Mouse (Mus musculus) heart, postnatal 4 days (tissue): ENCODE measurements around the gene Banp. TPM values are rescaled to one million over a fixed set of nuclear protein-coding genes. Genes with fewer than 3 reads are reported as not detected.

Experiments
- DNase-seq: peaks from one replicate; pipeline ENCODE4 v3.0.0; 2021
- total RNA-seq, 2 experiments: library from RNA; stranded (reverse); gene quantifications; 2 replicates each; pipeline ENCODE4 v1.2.3; 2021

Gene Banp
- total RNA-seq = 10 to 100 TPM in 1 of 2 experiments, 1 to 10 TPM in 1; 9.1 to 10.3 TPM

DNA sequence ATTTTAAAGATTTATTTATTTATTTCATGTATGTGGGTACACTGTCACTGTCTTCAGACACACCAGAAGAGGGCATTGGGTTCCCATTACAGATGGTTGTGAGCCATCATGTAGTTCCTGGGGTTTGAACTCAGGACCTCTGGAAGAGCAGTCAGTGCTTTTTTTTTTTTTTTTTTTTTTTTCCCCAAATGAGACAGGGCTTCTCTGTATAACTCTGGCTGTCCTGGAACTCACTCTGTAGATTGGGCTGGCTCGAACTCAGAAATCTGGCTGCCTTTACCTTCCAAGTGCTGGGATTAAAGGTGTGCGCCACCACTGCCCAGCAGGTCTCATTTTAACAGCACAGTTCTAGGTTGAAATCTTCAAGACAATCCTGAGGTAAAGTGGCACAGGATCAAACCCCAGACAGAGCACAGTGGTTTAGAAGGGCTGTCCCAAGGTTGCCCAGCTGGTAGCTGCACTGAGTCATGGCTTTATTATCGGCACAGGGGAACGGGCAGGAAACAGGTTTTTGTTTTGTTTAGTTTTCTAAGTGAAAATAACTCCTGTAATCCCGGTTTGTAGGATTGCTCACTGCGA is at the start of gene Banp:
Gene Banp (plus strand): TSS at position 529 of the 579 bp plus-strand sequence.
- DNase-seq = no peak

DNA sequence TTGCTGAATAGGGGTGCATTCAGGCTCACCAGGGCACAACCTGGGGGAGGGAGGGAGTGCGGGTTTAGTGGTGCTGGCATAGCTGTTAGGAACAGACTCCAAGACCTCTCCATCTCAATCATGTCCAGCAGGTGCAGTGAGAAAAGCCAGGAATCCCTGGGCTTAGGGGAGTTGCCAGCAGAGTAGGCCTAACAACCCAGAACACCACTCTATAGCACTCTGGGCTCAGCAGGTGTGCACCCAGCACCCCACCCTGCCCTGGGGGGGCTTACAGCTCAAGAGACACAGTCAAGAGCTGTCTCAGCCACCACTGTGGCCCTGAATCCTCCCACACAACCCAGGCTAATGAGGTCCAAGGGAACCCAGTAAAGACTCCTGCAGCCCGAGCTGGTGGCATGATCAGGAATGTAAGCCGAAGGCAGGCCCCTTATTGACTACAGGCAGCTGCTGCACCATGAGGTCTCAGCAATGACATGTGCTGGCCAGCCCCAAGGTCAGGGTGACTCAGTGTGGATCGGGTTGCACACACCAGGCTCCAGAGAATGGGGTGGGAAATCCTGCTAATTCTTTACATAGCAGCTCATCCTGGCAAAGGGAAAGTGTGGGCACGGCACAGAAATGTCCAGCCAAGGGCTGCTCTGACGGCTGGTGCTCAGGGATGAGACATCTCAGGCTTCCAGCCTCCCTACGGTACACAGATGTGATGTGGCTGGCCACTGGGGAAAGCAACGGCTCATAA is 47.9 kb upstream of the Banp start:
- DNase-seq = peak; percentile 46

DNA sequence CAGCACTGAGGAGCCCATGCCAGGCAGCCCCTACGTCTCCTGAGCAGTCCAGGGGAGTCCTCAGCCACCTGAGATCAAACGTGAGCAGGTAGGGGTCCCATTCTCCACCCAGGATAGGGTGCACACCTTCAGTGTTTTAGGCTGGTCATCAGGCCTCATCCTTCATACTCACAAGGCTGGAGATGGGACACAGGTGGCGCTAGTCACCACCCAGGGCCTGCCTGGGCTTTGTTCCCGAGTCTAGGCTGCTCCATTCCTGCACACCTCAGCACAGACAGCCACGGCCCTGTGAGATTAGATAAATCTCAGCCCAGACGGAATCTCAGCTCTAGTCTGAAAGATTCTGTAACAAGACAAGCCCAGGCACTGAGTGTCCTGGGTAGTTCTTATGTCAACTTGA is 45.6 kb upstream of the Banp start:
- DNase-seq = no peak

DNA sequence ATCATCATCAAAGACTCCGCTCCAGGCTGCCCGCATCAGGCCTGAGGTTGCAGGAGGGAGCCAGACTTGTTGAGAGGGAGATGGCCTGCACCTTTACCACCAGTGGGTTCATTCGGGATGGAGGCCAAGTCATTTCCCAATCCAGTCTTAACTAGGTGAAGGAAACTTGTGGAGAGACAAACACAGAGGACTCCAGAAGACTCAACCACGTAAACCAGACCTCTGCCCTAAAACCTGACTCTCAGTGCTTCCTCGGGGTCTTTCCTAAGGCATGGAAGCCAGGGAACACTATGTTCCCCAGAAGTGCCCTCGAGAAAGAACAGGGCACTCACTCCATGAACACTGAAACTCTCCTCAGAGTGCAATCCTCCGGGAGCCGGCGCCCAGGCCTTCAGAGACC is 44.6 kb upstream of the Banp start:
- DNase-seq = no peak

DNA sequence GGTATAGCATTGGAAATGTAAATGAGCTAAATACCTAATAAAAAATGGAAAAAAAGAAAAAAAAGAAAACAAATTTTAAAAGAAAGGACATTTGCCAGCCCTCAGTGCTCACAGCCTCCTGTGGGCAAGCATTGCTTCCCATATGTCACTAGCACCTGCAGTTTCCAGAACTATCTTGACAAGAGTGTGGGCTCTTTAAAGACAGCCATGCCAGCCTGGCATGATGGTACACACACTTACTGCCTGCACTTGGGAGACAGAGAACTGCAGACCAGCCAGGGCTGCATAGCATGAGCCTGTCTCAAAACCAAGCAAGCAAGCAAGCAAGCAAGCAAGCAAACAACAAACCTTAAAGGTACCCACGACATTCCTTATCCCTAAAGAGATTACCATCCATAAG is 44.1 kb upstream of the Banp start:
- DNase-seq = no peak

DNA sequence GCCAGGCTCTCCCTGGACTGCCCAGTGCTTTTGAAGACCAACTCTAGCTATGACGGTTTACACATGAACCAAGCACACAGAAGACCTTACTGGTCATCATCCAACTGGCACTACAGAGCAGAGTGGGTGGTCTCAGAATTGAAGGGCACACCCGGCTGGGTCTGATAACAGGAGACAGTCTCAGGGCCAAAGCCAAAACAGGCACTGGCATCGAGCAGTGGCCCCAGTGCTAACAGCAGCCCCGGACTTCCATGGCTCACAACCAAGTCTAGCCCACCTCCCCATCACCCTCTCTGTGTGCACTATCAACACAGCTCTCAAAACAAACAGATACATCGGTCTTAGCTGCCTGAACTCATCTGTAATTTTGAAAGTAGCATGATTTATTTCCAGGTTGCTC is 43.7 kb upstream of the Banp start:
- no peak for DNase-seq

DNA sequence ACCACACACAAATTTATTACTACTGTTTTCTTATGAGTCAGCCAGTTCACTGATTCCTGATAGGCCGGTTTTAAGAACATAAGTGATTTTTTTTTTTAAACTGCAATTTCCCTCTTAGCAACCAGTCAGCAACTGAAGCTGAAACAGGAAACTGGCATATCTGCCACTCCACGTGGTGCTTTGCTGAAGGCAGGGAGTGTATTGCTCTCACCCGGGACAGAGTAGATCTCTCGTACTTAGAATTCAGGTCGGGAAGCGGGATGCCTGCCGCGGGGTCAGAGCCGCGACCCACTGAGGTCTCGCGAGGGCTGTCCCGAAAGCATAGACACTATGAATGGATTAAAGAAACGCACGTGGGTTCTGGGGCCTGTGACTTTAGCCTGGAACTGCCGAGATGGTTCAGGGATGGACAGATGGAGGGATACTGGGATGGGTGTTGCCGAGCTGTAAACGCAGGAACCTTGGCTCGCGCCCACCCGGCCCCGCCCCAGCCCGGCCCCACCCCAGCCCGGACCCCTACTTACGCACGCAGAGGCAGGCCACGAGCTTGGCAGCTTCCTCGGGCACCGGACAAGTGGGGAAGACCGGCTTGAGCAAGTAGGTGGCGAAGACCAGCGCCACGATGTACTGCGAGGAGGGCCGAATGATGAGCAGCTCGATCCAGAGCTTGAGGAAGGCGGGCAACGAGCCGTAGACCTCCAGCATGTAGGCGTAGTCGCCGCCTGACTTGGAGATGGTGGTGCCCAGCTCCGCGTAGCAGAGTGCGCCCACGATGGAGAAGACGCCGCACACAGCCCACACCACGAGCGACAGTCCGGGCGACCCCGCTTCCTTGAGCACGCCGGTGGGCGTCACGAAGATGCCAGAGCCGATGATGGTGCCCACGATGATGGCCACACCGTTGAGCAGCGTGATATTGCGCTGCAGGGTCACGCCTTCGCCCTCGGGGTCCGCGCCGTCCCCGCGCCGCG is 42.7 kb upstream of the Banp start:
- DNase-seq = peak; percentile 37

DNA sequence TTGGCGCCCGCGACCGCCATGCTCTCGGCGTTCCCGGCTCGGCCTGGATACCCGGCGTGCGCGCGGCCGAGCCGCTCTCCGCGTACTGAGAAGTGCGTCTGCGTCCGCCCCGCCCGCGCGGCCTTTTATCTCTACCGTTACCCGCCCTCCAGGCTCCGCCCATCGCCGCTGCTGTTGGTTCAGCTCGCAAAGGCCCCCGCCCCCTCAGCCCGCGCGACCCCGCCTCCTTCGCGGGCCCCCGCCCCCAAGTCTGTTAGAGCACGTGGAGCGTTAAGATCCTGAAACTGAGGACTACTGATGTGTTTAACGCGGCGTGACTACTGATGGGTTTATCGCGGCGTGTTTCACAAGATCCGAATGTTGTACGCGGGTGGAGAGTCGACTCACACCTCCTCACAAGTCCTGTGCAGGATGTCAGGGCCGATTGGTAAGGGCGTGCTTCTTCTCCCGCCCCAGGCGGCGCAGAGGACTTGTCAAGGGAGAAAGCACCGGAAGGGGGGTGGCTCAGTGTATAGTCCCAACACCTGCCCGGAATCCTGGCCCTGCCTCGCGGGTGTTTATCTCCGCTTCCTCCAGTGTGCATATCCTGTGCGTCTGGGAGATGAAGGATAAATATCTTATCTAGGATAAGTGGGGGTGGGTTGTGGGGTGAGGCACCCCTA is 41.8 kb upstream of the Banp start, which contains the start of gene Slc7a5:
Gene Slc7a5 (minus strand): TSS at position 108 of the 662 bp plus-strand sequence.
- peak; percentile 98 for DNase-seq

DNA sequence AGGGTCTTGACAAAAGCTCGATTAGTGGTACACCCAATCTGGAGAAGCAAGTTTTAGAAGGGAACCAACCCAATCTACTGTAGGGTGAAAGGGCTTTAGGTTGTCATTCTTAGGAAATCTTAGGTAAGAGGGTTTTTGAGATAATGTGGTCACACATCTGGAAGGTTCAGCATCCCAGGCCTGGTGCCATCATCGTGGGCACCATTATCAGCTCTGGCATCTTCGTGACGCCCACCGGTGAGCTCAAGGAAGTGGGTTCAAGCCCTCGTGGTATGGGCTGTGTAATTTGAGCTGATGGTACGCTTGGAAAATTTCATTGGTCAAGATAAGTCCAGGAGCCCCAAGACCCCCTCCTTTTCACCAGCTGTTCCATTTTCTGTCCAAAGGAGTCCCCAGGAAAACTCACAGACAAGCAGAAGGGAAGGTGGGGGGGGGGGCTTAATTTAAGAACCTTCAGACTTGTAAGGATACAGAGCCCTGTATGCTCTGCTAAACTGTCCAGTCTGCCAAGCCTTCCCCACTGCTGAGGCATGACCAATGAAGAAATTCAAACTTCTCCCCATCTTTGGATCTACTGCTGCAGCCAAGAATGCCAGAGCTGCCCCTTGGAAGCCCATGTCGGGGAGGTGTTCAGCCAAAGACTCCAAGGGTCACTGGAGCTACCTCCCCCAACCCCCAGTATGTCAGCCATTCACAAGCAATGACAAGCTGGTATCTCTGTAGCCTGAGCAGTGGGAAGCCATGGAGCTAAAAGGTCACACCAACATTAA is 41.0 kb upstream of the Banp start:
- no peak for DNase-seq

DNA sequence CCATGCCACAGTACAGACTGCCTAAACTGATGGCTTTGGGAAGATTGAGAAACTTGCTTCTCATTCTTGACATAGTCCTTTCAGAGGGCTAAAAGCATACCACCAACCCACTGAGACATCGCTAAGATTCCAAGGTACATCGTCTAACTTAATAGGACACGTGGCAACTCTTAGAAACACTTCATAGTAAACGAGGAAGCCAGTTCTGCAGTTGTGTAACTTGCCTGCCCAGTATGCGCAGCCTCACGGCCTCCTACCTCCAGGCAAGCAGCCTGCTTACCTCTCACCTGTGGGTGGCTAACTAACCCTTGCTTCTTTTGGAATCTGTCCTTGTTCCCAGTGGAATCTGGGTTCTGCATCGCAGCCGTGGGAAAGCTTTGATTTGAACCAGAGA is 40.4 kb upstream of the Banp start:
- no peak for DNase-seq

DNA sequence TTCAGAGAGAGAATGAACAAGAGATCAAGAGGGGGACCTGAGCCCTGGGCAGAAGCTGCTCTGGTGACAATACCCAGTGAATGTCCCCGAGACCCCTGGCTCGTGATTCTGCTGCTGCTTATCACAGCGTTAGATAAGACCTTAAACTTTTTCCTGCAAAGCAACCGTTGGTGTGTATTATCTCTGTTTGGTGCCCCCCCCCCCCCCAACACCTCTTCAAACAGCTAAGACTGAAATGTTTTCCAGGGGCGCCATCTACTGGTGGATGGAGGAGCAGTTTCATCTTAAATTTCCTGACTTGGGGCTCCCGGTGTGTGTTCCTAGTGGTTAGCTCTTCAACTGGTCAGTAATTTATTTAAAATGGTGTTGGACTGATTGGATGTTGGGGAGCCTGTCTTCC is 39.9 kb upstream of the Banp start:
- peak; percentile 87 for DNase-seq

DNA sequence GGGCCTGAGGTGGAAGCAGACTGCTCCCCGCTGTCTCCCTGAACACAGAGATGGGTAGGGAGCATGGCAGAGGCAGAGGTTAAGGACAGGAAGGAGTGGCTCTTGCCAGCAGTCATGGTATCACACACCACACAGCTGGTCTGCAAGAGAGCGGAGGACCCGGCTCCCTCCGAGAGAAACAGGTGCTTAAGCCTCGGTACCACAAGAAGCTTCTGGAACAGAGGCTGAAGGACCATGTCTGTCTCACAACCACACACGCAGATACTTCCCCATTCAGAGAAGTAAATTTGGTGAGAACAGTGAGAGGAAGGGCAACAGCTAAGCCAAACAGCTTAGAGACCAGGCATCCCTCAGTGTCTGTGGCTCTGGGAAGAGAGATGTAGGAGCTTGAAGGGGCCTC is 38.1 kb upstream of the Banp start:
- DNase-seq = no peak

DNA sequence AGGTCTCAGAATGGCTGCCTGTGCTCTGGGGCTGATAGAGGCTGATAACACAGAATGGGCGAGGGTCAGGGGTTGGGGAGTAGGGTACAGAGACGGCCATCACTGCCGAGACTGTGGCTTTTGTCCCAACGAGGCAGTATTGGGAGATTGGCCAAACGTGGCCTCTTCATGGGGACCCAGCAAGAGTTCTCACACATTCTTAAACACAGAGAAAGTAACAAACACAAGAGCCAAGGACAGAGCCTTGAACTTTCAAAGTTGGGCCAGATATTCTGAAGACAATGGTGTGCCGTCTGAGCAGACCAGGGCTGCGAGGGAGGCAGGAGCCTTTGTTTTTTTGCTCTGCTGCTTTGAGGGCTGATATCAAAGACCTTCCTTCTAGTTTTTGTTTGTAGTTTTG is 37.6 kb upstream of the Banp start:
- no peak for DNase-seq

DNA sequence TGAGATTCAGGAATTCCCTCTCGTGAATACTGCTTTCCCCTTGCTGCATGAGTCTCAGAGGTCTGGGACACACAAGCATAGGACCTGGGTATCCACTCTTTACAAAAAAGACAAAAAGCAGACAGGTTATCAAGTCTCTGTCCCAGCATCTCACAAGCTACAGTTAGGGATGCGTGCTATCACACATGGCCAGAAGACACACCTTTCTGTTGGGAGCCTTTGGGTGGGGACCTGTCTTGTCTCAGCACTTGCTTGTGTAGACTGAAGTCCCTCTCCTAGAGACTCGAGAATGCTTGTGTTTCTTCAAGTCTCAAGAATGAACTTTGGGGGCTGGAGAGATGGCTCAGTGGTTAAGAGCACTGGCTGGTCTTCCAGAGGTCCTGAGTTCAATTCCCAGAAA is 36.7 kb upstream of the Banp start:
- DNase-seq = no peak

DNA sequence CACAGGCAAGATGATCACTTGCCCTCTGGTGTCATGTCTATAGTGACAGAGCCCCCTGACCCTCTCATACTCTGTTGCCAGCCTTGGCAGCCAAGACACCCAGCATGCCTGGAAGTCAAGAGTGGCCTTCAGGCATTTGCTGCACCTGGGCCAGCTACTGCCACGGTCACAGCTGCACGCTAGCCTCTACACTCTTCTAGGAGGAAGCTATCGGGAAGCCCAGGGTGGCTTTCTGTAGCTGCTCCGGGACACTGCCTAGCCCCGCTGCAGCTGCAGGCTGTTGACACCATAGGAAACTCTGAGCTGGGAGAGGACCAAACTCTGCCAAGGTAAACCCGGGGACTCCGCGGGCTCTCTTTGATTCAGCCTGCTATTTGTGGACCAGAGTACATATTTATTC is 36.2 kb upstream of the Banp start:
- no peak for DNase-seq

DNA sequence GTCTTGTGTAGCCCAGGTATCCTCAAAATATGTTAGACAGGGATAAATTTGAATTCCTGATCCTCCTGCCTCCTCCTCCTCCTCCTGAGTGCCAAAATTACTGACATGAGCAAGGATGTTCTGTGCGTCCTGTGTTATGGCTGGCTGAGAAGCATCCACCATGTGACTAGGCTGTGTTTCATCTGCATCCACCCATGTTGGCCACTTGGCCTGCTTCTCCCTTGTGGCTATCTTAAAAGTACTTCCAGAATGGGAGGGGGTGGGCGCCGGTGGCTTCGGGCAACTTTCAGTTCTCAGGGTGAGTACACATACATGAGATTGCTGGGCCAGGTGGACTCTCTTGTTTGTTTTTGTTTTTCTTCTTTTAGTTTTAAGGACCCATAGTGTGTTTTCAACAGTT is 30.4 kb upstream of the Banp start:
- no peak for DNase-seq

DNA sequence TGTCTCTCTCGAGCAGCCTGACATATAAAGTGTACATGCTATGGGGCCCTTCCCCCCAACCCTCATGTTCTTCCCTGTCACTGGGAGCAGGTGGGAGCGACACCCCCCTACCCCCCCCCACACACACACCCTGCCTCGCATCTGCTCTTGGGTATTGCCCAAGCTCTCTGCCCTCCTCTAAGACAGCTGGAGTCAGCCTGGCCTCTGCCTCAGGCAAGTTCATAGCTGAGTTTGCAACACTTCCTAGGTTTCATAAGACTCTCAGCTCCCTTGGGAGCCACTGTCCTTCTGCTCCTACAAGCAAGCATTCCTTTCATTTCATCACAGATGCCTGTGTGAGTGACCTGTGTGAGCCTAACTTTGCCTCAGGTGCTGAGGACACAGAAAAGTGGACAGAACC is 29.8 kb upstream of the Banp start:
- no peak for DNase-seq

DNA sequence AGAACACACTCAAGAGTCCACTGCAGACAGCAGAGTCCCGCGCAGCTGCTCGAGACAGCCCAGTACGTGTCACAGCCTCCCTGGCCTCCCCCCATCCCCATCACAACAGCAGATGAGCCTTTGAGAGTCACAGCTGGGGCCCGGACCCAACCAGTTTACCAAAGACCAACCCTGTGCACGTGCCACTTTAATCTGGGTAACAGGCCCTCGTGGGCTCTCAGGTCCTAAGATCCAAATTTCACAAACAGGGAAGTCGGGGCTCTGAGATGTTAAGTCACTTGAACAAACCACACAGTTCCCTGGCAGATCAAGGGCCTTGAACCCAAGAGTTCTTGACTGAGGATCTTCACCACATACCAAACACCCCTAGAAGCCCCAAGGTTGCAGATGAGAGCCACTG is 28.0 kb upstream of the Banp start:
- DNase-seq = no peak

DNA sequence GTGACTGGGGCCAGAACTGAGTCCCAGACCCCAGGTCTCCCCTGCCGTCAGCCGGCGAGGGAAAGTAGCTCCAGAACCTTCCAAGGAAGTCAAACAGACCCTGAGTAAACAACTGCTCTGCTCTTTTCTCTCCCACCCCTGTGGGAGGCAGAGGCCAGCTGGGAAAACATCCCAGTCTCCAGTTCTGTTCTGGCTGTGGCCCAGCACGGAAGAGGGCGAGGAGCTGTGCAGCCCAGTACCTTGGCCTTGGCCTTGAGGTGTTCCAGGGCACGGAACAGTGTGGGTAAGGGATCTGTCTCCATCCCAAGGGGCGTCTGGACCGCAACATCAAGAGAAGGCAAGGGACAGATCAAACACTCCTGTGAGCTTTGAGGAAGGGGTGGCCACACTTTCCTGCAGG is 27.4 kb upstream of the Banp start:
- peak; percentile 69 for DNase-seq

DNA sequence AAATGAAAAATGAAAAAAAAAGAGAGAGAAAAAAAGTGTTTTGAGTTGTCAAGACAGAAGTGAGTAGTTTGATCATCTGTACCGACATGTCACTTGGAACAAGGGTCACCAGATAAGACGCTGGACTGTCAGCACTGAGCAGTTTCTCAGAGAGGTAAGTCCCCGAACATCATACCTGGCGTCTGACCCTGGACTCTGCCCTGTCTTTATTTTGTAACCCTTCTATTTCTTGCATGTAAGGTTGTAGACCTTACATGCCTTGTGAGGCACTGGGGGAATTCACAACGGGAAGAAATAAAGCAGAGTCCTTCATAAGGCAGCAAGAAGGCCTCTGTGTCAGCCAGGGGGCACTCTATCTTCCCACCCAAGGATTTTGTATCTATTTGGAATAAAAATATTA is 24.9 kb upstream of the Banp start:
- no peak for DNase-seq

DNA sequence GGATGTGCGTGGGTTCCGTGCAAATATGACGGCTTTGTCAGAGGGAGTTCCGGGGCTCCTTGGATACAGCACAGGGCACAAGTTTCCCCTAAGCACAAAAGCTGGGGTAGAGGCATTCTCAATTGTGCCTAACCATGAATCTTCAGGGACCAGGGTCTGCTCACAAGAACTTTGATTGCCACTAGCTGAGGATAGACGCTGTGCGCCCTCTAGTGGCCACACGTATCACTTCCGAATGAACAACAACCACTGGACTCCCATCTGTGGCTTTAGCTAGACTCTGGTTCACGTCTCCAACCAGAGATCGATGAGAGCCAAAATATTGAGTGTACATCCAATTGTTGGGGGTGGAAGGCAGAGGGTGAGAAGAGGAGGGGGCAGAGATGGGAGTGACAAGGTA is 23.9 kb upstream of the Banp start:
- peak; percentile 86 for DNase-seq

DNA sequence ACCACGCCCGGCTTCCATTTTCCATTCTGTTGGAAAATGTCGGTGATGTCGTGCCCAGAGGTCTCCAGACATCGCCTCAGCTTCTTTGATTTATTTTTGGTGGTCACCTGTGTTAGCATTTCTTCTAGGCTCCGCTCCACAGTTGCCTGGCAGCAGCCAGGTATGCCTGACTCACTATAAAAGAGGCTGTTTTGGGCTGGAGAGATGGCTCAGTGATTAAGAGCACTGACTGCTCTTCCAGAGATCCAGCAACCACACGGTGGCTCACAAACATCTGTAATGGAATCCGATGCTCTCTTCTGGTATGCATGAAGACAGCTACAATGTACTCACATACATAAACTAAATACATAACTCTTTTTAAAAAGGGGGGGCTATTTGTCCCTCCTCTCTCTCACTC is 23.3 kb upstream of the Banp start:
- no peak for DNase-seq
